Mouse (Mus musculus): ENCODE measurements around the gene Grid2. TPM values are rescaled to one million over a fixed set of nuclear protein-coding genes. Genes with fewer than 3 reads are reported as not detected.

Gene Grid2
- polyA plus RNA-seq, 1 experiment from 2014 or later = 0.38 TPM

- no peaks in the 10 kb centered on the region for H3K27me3 ChIP-seq (ENCODE audit: control insufficient read depth, insufficient read depth, low read length)
- H3K36me3 ChIP-seq (ENCODE audit: control insufficient read depth, insufficient read depth, low read length) = no peaks in the 10 kb centered on the region
- no peak for ATAC-seq (ENCODE audit: low FRiP score, low TSS enrichment)
- no peak overlapping the region for H3K27ac ChIP-seq (replicated peaks)
- H3K4me1 ChIP-seq (replicated peaks; ENCODE audit: control insufficient read depth, insufficient read depth) = no peaks in the 10 kb centered on the region
- no peak overlapping the region for H3K4me3 ChIP-seq (ENCODE audit: low read depth, low read length)
- DNase-seq (ENCODE audit: low spot score) = no peak
- H3K4me2 ChIP-seq (replicated peaks; ENCODE audit: low read depth) = no peak overlapping the region
- 84% methylated on average over 1 of the region's 1 CpGs for WGBS
- H3K9ac ChIP-seq (ENCODE audit: low read length) = no peak overlapping the region
- no peak for TF ChIP-seq CTCF (IDR thresholded peaks at IDR 0.05; ENCODE audit: low read depth)
- no peak for TF ChIP-seq EP300 (optimal IDR thresholded peaks at IDR 0.05)
- no peaks in the 10 kb centered on the region for H3K9me3 ChIP-seq (ENCODE audit: control insufficient read depth, low read length)
Observed at GRCm38 (mm10) chr6:64245951-64246350, 990.3 kb downstream of the Grid2 start.

- TF ChIP-seq CTCF (IDR thresholded peaks at IDR 0.05; ENCODE audit: low read depth) (no peak), EP300 (optimal IDR thresholded peaks at IDR 0.05) (no peak)
- 54% methylated on average over 1 of the region's 1 CpGs for WGBS
Observed at GRCm38 (mm10) chr6:64251041-64251440, 995.4 kb downstream of the Grid2 start.

DNA sequence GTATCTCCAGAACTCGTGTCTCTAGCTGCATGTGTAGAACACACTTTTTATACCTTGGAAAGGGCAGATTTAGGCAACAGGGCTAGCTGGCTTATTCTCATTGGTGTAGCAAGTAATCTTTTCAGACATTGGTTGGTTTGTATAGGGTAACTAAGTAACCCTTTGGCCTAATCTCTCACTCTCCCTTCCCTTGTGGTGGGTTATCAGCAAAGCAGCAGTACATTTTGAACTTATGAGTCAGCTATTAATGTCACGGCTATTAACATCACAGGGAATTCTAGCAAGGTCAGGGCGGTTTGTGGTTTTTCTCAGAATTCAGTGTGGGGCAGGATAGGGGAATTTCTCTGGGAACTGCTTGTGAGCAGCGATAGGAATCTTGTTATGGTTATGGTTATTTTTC, 1007.8 kb downstream of the Grid2 start:
- DNase-seq (ENCODE audit: low spot score) (no peak), ATAC-seq (ENCODE audit: low FRiP score, low TSS enrichment) (peak; percentile 51; the same call in 1 of the 2 replicates)
- H3K36me3 ChIP-seq (ENCODE audit: control insufficient read depth, insufficient read depth, low read length) = no peaks in the 10 kb centered on the region
- no peaks in the 10 kb centered on the region for H3K9me3 ChIP-seq (ENCODE audit: control insufficient read depth, low read length)
- WGBS = 70% methylated on average over 4 of the region's 4 CpGs
- H3K27ac ChIP-seq (replicated peaks) = no peak overlapping the region
- TF ChIP-seq EP300 (optimal IDR thresholded peaks at IDR 0.05) (no peak), CTCF (IDR thresholded peaks at IDR 0.05; ENCODE audit: low read depth) (no peak)
- no peak overlapping the region for H3K9ac ChIP-seq (ENCODE audit: low read length)
- no peak overlapping the region for H3K4me2 ChIP-seq (replicated peaks; ENCODE audit: low read depth)
- H3K27me3 ChIP-seq (ENCODE audit: control insufficient read depth, insufficient read depth, low read length) = no peaks in the 10 kb centered on the region
- H3K4me1 ChIP-seq (replicated peaks; ENCODE audit: control insufficient read depth, insufficient read depth) = no peaks in the 10 kb centered on the region
- no peak overlapping the region for H3K4me3 ChIP-seq (ENCODE audit: low read depth, low read length)

More at GRCm38 (mm10) chr6:64251041-64251440, 995.4 kb downstream of the Grid2 start:
- no peak overlapping the region for H3K4me3 ChIP-seq (ENCODE audit: low read depth, low read length)
- DNase-seq (ENCODE audit: low spot score) (no peak), ATAC-seq (ENCODE audit: low FRiP score, low TSS enrichment) (no peak)
- no peaks in the 10 kb centered on the region for H3K4me1 ChIP-seq (replicated peaks; ENCODE audit: control insufficient read depth, insufficient read depth)
- no peak overlapping the region for H3K4me2 ChIP-seq (replicated peaks; ENCODE audit: low read depth)
- no peaks in the 10 kb centered on the region for H3K27me3 ChIP-seq (ENCODE audit: control insufficient read depth, insufficient read depth, low read length)
- H3K9me3 ChIP-seq (ENCODE audit: control insufficient read depth, low read length) = no peaks in the 10 kb centered on the region
- no peak overlapping the region for H3K27ac ChIP-seq (replicated peaks)
- H3K9ac ChIP-seq (ENCODE audit: low read length) = no peak overlapping the region
- no peaks in the 10 kb centered on the region for H3K36me3 ChIP-seq (ENCODE audit: control insufficient read depth, insufficient read depth, low read length)

- Histone ChIP-seq H3K4me3 (ENCODE audit: low read depth, low read length) (no peak overlapping the region), H3K27me3 (ENCODE audit: control insufficient read depth, insufficient read depth, low read length) (no peaks in the 10 kb centered on the region), H3K4me2 (replicated peaks; ENCODE audit: low read depth) (no peak overlapping the region), H3K9me3 (ENCODE audit: control insufficient read depth, low read length) (no peaks in the 10 kb centered on the region), H3K4me1 (replicated peaks; ENCODE audit: control insufficient read depth, insufficient read depth) (no peaks in the 10 kb centered on the region), H3K36me3 (ENCODE audit: control insufficient read depth, insufficient read depth, low read length) (no peaks in the 10 kb centered on the region), H3K9ac (ENCODE audit: low read length) (no peak overlapping the region), H3K27ac (replicated peaks) (no peak overlapping the region)
- no peak for ATAC-seq (ENCODE audit: low FRiP score, low TSS enrichment)
- DNase-seq (ENCODE audit: low spot score) = no peak
- TF ChIP-seq CTCF (IDR thresholded peaks at IDR 0.05; ENCODE audit: low read depth) = no peak
- TF ChIP-seq EP300 (optimal IDR thresholded peaks at IDR 0.05) = no peak
- 90% methylated on average over 2 of the region's 2 CpGs for WGBS
Observed at GRCm38 (mm10) chr6:64264224-64264623, 1008.5 kb downstream of the Grid2 start.

DNA sequence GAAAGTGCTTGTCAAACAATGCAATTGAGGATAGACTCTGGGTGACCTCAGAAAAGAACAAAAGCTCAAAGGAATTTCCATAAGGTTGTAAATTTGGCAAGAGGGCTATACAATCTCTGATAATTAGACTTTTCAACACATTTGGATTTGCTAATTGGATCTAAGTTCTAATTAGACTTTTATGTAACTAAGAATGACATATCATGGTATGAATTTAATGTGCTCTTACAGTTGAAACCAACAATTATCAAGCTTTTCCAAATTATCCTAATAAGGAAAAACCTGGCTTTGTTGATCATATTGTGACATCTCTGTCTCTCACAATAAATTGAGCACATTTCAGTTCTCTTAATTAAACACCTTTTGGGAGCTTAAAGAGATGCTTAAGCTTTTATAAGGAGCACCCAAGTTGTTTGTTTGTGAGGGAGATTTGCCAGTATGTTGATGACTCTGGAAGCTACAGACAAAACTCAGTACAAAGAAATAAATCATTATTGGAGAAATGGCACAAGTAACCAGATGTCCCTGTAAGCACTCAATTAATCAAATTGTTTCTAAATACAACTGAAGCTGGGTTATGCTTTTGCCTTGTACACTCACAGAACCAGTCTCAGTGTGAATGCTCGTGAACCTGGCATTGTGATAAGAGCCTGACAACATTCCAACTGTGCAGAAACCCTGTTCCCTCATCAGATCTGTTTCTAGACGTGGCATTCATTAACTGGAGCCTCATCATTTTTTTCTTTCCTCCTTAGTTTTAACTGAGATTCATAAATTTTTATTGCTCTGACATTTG, 1018.8 kb downstream of the Grid2 start:
- ATAC-seq (ENCODE audit: low FRiP score, low TSS enrichment) = no peak
- no peak overlapping the region for H3K4me2 ChIP-seq (replicated peaks; ENCODE audit: low read depth)
- no peak overlapping the region for H3K4me3 ChIP-seq (ENCODE audit: low read depth, low read length)
- no peak for DNase-seq (ENCODE audit: low spot score)
- no peak for TF ChIP-seq CTCF (IDR thresholded peaks at IDR 0.05; ENCODE audit: low read depth)
- no peak for TF ChIP-seq EP300 (optimal IDR thresholded peaks at IDR 0.05)
- H3K9ac ChIP-seq (ENCODE audit: low read length) = no peak overlapping the region
- H3K4me1 ChIP-seq (replicated peaks; ENCODE audit: control insufficient read depth, insufficient read depth) = no peaks in the 10 kb centered on the region
- no peaks in the 10 kb centered on the region for H3K9me3 ChIP-seq (ENCODE audit: control insufficient read depth, low read length)
- H3K27ac ChIP-seq (replicated peaks) = no peak overlapping the region
- H3K36me3 ChIP-seq (ENCODE audit: control insufficient read depth, insufficient read depth, low read length) = no peaks in the 10 kb centered on the region
- WGBS = 32% methylated on average over 2 of the region's 2 CpGs
- H3K27me3 ChIP-seq (ENCODE audit: control insufficient read depth, insufficient read depth, low read length) = no peaks in the 10 kb centered on the region

DNA sequence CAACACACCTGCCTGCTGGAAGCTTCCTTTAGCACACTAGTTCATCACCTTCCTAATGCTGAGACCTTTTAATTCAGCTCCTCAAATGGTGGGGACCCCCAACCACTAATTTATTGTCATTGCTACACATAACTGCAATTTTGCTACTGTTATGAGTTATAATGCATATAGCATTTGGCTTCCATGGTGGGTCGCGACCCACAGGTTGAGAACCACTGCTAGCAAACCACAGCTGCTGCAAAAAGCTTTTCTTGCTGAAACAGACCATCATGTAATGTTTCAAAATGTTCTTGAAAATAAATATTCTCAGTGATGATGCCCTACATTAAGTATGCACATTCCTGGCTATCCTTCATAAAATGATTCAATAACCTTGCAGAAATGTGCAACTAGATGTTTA, 1024.3 kb downstream of the Grid2 start:
- 85% methylated on average over 2 of the region's 2 CpGs for WGBS
- no peaks in the 10 kb centered on the region for H3K36me3 ChIP-seq (ENCODE audit: control insufficient read depth, insufficient read depth, low read length)
- no peaks in the 10 kb centered on the region for H3K4me1 ChIP-seq (replicated peaks; ENCODE audit: control insufficient read depth, insufficient read depth)
- no peak overlapping the region for H3K4me2 ChIP-seq (replicated peaks; ENCODE audit: low read depth)
- no peaks in the 10 kb centered on the region for H3K9me3 ChIP-seq (ENCODE audit: control insufficient read depth, low read length)
- H3K27ac ChIP-seq (replicated peaks) = no peak overlapping the region
- DNase-seq (ENCODE audit: low spot score) (no peak), ATAC-seq (ENCODE audit: low FRiP score, low TSS enrichment) (no peak)
- H3K4me3 ChIP-seq (ENCODE audit: low read depth, low read length) = no peak overlapping the region
- H3K27me3 ChIP-seq (ENCODE audit: control insufficient read depth, insufficient read depth, low read length) = no peaks in the 10 kb centered on the region
- no peak overlapping the region for H3K9ac ChIP-seq (ENCODE audit: low read length)
- no peak for TF ChIP-seq EP300 (optimal IDR thresholded peaks at IDR 0.05)
- TF ChIP-seq CTCF (IDR thresholded peaks at IDR 0.05; ENCODE audit: low read depth) = no peak

Data from stomach, postnatal 0 days (tissue).